Mouse (Mus musculus) telencephalon, adult 2 months (tissue): Measurements from ENCODE around the gene Krt18.

ENCODE experiments used
- DNase-seq: peaks from one replicate; pipeline ENCODE4 v3.0.0-alpha.2; 2011; ENCODE audit warnings: low read depth, low spot score

Krt18 gene

DNA sequence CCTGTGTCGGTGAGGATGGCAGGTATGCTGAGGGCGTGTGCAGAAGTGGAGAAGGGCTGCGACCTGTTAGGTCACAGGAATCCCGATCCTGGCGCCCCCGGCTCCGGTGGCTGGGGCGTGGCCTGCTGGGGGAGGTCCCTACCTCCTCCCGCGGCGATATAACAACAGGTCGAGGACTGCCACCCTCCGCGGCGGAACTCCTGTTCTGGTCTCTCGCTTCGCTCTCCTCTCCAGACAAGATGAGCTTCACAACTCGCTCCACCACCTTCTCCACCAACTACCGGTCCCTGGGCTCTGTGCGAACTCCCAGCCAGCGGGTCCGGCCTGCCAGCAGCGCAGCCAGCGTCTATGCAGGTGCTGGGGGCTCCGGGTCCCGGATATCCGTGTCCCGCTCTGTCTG, at the start of gene Krt18:
Gene Krt18, plus strand, starts transcription at position 141 of the 400 bp plus-strand sequence.
- DNase-seq: no peak

DNA sequence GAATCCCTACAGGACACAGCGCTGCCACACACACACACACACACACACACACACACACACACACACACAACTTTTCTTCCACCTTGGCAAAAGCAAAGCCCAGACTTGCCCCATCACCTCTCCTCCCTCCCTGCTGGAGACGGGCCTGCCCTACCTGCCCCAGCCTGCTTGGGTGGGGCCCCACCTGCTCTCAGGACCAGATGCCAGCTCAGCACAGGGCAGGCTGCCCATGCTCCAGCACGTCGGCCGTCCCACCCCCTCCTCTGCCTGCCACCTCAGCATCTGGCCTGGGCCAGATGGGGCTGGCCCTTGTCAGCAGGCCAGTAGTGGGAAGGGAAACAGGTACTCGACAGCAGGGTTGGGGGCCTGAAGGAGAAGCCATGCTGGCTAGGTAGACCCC, 47.1 kb upstream of the Krt18 start:
- DNase-seq: no peak

DNA sequence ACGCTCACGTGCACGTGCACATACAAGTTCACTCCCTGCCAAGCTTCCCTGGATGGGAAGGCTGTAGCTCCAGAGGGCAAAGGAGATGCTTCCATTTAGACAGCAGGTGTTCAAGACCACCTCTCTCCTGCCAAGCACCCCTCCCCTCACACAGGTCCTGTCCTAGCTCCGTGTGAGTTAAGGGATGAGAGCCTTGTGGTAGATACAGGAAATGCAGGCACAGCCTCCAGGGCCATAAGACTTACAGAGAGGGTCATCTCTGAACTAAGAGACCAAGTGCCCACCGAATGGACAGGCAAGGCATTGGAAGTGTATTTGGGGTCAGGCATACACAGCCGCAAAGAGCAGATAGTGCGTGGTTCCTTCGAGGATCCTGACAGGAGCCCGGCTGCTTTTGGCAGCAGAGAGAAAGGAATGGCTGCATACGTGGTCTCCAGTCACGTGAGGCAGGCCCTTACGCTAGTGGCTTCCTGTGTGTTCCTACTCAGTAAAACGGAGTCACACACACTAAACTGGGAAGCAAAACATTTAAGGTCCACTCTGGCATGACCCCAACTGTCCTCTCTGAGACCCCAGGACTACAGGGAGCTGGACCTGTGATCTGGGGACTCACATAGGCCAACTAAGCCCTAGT, 44.5 kb upstream of the Krt18 start:
- DNase-seq: no peak

DNA sequence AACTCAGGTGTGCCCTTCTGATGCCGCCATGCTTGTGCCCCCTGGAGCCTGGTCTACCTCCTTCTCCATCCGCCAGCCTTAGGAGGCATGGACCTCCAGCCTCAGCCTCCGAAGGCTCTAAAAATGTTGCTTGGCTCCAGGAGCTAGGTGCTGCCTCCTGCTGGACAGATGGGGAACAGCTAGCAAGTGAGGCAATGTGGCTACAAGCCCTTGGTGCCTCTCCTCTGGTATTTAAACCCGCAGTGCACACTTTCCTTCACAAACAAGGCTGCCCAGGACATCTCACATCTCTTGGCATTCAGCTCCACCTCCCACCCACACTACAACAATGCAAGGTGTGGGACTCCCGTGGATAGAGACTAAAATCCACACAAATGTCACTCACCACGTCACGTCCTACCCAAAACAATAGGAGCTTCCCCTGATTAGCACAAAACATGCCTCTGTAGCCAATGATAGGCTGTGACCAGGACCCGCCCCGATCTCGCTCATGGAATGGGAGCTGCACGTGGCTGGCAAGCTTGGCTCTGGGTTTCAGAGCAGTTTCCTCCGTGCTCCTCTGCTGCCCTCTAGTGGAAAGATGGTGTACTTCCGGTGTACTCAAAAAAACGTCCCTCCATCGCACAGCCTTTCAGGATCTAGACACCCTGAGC, 43.9 kb upstream of the Krt18 start:
- peak; percentile 93 for DNase-seq

DNA sequence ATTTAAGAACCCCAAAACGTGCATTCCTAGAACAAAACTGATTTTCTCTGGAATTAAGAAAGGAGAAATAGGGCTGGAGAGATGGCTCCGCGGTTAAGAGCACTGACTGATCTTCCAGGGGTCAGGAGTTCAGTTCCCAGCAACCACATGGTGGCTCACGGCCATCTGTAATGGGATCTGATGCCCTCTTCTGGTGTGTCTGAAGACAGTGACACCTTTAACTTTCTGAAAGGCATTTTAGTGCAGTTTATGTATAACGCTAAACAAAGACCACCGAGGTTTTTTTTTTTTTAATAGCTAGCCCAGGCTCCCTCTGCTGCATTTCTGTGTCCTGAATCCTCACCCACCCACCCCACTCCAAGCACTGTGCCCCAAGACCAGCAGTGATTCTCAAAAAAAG, 43.2 kb upstream of the Krt18 start:
- no peak for DNase-seq

DNA sequence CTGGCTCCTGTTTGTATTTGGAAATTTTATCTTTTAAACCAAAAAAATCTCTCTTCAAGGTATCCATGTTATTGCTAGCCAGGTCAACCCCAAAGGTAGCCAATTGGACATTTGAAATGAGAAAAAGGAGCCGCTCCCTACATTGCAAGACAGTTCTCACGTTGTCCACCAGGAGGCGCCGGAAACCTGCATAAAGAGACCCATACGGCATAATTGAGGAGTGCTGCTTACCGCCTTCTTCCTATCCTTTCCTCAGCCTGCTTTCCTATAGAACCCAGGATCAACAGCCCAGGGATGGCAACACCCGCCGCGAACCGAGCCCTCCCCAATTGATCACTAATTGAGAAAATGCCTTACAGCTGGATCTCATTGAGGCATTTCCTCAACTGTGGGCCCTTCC, 39.9 kb upstream of the Krt18 start:
- peak; percentile 29 for DNase-seq

DNA sequence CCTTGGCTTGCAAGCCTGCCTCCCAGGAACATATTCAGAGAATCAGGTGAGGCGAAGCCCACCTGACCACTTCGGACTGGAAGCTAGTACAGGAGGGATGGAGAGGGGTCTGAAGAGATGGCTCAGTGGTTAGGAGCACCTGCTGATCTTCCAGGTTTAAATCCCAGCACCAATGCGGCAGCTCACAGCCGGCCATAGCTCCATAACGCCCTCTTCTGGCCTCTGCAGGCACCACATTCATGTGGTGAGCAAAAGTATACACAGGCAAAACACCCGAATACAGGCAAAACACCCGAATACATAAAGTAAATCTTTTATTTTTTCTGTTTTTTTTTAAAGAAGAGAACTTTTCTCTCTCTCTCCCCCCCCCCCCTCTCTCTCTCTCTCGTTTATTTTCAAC, 39.3 kb upstream of the Krt18 start:
- no peak for DNase-seq

DNA sequence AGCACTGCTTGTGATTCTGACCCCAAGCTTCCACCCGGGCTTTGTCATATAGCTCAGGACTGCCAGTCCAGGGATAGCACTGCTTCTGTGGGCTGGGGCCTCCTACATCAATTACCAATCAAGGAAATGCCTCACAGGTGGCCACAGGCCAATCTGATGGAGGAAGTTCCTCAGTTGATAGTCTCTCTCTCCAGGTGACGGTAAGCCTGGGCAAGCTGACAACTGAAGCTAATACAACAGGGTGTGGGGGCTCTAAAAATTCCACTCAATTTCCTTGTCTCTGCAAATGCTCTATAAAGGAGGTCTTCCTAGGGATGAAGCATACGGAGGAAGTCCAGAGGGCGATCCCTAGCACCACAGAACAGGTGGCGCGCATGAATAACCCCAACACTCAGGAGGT, 37.0 kb upstream of the Krt18 start:
- DNase-seq: no peak

DNA sequence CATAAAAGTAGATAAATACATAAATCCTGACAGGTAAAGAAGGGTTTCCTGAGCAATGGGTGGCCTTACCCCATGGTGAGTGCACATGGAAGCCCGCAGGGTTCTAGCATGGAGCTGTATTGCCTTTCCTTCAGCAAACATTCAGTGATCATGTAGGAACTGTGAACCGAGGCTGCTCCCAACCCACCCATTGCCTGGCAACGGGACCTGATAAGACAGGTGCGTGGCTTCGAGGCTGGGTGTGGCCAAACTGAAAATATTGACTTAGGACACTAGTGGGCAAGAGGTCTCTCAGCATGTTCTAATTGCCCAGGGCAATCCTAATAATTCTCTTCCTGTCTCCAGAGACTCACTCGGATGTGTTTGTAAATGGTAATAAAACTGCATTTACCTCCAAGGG, 33.6 kb upstream of the Krt18 start:
- DNase-seq: no peak

DNA sequence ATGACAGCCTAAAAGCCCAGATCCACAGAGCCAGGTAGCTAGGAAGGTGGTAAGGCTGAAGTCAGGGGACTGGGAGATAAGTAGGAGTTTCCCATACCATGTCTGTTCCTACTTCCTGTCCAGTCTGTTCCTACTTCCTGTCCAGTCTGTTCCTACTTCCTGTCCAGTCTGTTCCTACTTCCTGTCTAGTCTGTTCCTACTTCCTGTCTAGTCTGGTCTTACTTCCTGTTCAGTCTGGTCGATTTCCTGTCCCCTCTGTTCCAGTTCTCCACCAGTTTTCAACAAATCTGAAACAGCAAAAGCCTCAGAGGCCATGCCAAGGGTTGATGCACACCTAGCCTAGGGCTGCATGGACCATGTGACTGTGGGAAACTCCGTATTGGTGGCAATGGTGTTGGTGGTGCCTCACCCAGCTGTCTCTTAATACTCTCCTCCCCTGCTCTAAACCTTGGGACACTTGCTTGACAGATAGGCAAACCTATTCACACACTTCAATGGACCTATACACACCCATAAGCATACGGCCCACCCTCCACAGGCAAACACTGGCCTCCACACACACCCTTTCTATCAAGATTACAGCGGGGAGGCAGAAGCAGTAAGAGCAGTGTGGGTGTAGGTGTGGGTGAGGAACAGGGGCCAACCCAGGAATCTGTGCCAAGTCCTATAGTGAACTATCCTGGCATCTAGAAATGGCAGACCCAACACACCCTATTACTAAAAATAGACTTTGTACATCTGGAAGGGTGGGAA, 32.3 kb upstream of the Krt18 start:
- DNase-seq: no peak

DNA sequence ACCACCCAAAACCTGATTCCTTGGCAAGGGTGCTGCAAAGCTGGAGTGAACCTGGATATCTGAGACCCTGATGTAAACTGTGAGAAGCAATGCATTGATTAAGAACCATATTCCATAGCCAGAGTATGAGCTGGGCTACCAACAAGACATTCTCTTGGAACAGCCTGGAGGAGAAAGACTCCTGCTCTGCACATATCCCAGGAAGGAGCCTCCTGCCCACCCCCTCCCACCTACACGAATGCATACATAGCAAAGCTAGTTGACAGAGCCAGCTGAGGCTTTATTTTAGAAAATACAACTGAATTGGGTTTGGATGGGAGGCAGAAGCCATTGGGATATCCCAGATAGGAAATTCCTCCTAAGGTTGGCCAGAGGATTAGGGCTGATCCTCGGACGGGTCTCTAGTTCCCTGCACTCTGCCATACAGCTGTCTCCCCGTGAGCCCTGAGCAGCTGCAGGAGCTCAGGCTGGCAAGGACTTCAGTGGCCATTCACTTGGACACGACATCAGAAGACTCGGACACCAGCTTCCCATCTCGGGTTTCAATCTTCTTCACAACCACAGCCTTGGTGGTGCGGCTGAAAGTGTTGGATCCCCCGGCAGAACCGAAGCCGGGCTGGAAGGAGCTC, 31.4 kb upstream of the Krt18 start:
- DNase-seq: peak; percentile 33

DNA sequence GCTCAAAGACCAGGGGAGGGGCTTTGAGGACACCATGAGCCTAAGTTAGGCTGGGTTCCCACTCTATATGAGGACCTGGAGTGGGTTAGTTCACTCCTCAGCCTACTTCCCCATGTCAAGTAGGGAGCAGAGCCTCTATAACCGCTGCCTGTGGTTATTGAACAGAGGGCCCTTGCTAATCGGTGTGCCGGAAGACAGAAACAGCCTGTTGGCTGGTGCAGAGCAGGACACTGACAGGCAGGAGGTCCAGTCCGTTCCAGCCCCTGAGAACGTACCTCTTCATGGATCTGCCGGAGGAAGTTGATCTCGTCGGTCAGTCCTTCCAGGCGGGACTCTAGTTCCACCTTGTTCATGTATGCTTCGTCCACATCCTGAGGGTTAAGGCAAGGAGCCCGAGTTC, 28.8 kb upstream of the Krt18 start:
- DNase-seq: no peak

DNA sequence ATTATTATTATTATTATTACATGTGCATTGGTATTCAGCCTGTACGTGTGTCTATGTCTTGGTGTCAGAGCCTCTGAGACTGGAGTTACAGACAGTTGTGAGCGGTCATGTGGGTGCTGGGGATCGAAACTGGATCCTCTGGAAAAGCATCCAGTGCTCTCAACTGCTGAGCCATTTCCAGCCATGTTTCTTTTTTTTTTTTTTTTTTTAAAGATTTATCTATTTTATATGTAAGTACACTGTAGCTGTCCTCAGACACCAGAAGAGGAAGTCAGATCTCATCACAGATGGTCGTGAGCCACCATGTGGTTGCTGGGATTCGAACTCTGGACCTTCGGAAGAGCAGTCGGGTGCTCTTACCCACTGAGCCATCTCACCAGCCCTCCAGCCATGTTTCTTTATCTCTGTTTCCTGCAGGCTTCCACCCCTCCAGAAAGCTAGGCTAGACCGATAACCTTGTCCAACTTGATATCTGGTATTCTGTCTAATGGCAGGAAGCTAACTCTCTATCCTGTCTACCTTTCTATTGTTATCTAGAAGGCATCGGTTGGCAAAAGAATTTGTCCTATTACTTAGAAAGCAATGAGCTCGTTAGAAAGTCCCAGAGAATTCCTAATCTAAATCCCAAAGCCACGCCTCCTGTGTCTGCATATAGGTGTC, 28.2 kb upstream of the Krt18 start:
- no peak for DNase-seq

DNA sequence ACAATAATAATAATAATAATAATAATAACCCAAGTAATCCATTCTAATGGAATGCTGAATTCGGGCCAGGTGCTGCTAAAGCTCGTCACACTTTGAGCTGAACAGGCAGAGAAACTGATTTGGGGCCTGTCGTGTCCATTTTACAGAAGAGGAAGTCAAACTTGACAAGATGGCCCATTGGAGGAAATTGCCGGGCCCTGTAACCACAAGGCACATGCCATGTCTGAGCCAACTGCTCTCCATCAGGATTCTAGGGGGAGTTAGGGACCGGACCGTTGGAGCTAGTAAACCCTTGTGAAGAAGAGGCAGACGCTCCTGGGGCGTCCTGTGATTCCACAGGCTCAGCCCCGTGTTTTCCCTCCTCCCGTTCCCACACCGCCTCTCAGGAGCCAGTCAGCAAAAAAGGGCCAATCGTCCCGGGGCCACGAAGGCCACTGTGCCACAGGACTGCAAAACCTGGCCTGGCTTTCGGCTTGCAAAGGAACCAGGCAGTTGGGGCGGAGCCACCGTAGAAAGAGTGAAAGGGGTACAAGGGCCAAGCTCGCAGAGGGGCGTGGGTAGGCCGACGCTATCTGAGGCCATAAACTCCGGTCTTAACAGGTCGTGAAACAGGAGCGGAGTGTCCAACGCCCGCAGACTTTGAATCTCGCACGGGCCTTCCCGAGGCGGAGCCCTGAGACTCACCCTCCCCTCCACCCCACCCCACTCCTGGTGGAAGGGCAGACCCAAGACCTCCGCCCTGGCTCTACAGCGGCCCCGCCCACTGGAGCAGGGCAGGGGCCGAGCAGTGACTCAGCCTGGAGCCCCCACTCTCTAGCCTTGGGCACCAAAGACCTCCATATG, 25.1 kb upstream of the Krt18 start:
- DNase-seq: no peak

DNA sequence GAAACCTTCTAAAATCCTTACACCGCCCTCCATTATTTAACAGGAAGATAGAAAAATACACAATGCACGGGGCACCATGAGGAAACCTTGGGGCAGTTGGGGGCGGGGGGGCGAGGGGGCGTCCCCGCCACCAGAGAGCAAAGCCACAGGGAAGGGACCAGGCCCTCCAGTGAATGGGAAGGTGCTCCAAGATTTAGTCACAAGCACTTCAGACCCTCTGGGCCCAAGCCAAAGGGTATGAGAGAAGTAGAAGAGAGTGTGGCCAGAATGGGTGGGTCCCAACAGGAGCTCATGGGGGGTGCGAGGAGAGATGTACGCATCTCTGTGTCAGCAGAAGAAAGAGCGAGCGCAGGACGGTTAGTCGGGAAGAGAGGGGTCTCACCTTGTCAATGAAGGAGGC, 24.5 kb upstream of the Krt18 start:
- DNase-seq: no peak

DNA sequence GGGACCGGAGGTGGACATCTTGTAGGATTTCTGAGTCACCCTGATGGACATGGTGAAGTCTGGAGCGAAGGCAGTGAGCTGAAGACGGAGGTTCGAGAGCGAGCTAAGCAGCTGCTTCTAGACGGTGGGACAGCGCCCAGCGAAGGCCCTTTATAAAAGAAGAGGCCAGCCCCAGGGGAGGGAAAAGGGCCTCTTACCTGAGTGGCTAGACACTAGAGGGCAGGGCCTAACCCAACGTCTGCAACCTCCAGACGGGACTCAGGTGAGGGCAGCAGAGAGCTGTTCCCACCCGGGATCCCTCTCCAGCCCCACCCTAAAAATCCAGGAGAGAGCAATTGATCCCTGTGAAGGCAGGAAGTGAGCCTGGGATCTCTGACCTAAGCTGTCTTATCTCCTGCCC, 23.8 kb upstream of the Krt18 start, which contains the start of gene Krt8:
Gene Krt8, minus strand, starts transcription at position 294 of the 400 bp plus-strand sequence.
- no peak for DNase-seq

DNA sequence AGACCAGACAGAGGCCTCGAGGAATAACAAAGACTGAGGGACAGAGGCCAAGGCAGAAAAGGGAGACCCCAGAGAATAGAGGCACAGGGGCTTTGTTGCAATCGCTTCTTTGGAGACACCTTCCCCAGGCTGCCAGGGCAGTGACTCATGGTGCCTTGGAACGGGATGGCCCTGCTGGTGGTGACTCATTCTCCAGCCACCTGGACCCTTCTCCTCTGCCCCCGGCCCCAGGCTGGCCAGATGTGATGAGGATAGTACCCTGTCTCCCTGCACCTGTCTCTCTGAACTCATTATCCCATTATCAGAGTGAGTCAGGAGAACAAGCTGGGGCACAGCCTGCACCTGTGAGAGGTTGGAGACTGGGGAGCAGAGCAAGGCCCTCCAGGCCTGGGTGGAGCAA, 22.7 kb upstream of the Krt18 start:
- DNase-seq: no peak

DNA sequence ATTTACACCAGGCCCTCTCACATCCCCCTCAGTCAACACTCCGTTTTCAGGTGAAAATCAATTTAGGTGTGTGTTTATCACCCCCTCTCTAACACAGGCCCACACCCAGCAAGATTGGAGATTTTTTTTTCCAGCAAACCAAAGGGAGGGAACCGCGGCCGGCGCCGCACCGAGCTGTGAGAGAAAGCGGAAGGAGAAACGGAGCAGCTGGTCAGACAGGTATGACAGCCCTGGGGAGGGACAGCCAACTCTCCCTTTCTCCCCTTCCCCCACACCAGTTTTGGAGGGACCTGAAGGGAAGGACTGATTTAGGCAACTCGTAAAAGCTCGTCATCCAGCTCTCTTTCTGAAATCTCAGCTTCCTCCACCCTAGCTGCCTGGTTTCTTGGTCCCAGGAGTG, 21.7 kb upstream of the Krt18 start:
- DNase-seq: no peak

DNA sequence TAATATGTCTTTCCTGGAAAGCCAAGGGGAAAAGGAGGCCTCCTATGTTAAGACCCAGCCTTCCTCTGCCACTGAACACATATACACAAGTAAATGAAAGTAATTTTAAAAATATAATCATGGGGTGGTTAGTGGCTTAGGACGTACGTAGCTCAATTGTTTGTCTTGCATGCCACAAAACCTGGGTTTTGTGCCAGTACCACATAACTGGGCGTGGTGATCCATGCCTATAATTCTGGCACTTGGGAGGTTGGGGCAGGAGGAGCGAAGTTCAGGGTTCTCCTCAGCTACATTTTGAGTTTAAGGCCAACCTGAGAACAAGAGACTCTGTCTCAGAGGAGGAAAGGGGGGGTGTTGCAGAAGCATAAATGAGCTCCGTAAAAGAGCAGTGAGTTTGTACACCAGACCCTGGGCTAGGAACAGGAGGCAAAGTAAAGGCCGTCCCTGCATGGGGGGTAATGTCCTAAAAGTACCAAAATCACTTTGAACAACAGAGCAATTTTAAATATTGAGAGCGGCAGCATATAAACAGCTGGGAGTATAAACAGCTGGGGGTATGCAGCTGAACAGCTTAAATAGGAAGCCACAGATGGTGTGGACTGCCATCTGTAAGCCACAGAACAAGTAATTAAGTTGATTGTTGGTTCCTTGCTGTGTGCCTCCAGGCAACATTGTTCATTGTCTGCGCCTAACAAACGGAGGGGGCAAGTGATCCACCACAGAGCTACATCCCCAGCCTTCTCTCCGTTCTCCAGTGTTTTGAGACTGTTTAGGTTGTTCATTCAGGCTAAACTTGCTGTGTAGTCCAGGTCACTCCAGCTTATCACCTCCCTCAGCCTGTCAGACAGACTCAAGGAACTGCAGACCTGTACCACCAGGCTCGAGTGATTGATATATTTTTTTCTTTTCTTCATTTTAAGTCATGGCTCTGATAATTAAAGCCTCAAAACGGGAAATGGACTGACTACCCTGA, 20.6 kb upstream of the Krt18 start:
- DNase-seq: no peak
